Mouse (Mus musculus) liver, embryonic 11.5 days (tissue): ENCODE data around the gene Gm8024. TPM values are rescaled to one million over a fixed set of nuclear protein-coding genes. Genes with fewer than 3 reads are reported as not detected.
"Not testable (repeated sequence)": the region's sequence is repeated elsewhere in the genome, so short reads cannot be mapped to it uniquely, and the experiment has no call there.

Experiments used
- ATAC-seq: fragments of 200-750 bp; cut with Nextera tagmentation; replicated peaks from 2 replicates; pipeline ENCODE4 v1.8.0; 2017; ENCODE audit warnings: moderate number of reproducible peaks, mild to moderate bottlenecking, moderate TSS enrichment, moderate library complexity; ENCODE audit not compliant: low FRiP score
- DNase-seq: peaks from one replicate; pipeline ENCODE4 v3.0.0-alpha.2; 2017; ENCODE audit warnings: low spot score
- H3K27ac ChIP-seq: fragments of 300-500 bp; sonication (generic); 2 replicates; pipeline ENCODE4 v1.5.1; 2014; ENCODE audit warnings: mild to moderate bottlenecking, low read depth, low read length, control low read depth
- H3K27me3 ChIP-seq: fragments of 300-500 bp; sonication (generic); replicated peaks from 2 replicates; pipeline ENCODE4 v1.6.1; 2014; ENCODE audit warnings: low read length, mixed read lengths; ENCODE audit not compliant: control insufficient read depth, insufficient read depth
- H3K36me3 ChIP-seq: fragments of 300-500 bp; sonication (generic); 2 replicates; pipeline ENCODE4 v1.6.1; 2014; ENCODE audit warnings: mild to moderate bottlenecking, low read length, moderate library complexity, mixed read lengths; ENCODE audit not compliant: control insufficient read depth, insufficient read depth
- H3K4me1 ChIP-seq: fragments of 300-500 bp; sonication (generic); replicated peaks from 2 replicates; pipeline ENCODE4 v1.6.1; 2014; ENCODE audit warnings: low read length, mixed read lengths; ENCODE audit not compliant: control insufficient read depth, insufficient read depth
- H3K4me2 ChIP-seq: fragments of 300-500 bp; sonication (generic); 2 replicates; pipeline ENCODE4 v1.6.1; 2014; ENCODE audit warnings: mild to moderate bottlenecking, control low read depth, moderate library complexity
- H3K4me3 ChIP-seq: fragments of 300-500 bp; sonication (generic); 2 replicates; pipeline ENCODE4 v1.5.1; 2014; ENCODE audit warnings: low read depth, low read length, control low read depth
- H3K9ac ChIP-seq: fragments of 300-500 bp; sonication (generic); 2 replicates; pipeline ENCODE4 v1.6.1; 2014; ENCODE audit warnings: low read depth, low read length, control low read depth
- H3K9me3 ChIP-seq: fragments of 300-500 bp; sonication (generic); 2 replicates; pipeline ENCODE4 v1.6.1; 2016; ENCODE audit warnings: low read length, inconsistent platforms, mixed read lengths; ENCODE audit not compliant: control insufficient read depth
- WGBS: fragments of 180-500 bp; shearing (Covaris S2); extraction: QIAGEN DNeasy Blood & Tissue Kit; methylation state at CpG from one replicate; pipeline ENCODE4 v1.1.7; 2014; 5-methylcytosine and 5-hydroxymethylcytosine counted together
- polyA plus RNA-seq: library from polyadenylated mRNA; unstranded; fragments of >200 nt; fragmentation: Nextera tagmentation; extraction: Ambion mirVana; gene quantifications from 2 replicates; pipeline ENCODE4 v1.2.1, GENCODE M21; 2014

The Gm8024 gene
- polyA plus RNA-seq = not detected in 2 replicates

DNA sequence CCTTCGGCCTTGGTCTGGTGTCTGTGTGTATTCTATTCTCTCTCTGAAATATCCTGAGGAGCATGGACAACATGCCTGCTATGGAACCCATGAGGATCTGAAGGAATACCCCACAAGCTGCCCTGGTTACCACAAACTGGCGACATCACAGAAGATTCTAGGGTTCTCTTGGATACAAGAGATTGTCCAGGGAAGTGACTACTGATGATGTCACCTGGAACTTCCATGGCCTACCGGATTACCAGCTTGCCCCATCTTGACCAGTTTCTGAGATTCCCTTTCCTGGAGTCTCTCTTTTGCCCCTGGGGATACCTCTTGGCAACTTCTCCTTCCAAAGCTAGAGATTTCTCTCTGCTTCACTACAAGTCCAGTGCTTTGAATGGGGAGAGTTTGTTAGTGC is at the start of gene Gm8024:
TSS of gene Gm8024 (minus strand) at position 101 of the 400 bp plus-strand sequence.
- not testable (repeated sequence) for H3K9me3 ChIP-seq, DNase-seq, H3K27ac ChIP-seq, H3K9ac ChIP-seq, H3K4me3 ChIP-seq, H3K4me2 ChIP-seq, ATAC-seq, H3K4me1 ChIP-seq, H3K27me3 ChIP-seq, H3K36me3 ChIP-seq
- 92% methylated on average over 1 of the region's 3 CpGs for WGBS

DNA sequence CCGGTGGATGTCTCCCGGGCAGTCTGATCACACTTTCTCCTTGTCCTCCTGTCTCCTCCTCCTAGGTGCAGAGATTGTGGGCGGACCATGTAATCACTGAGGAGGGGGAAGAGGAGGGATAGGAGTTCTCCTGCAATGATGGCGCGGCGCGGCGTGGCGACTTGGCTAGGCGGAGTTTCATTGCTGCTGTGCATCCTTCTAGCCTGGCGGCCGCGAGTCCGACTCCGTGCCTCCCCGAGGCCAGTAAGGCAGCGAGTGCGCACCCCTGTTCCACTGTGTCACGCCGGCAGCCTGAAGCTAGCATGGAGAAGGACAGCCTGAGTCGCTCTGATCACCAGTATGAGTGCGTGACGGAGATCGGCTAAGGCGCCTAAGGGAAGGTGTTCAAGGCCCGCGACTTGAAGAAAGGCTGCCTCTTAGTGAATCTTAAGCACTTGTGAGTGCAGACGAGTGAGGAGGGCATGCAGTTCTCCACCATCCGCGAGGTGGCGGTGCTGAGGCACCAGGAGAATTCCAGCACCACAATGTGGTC is 19.2 kb upstream of the Gm8024 start:
- not testable (repeated sequence) for H3K27ac ChIP-seq, ATAC-seq, H3K4me1 ChIP-seq, H3K4me2 ChIP-seq, H3K9ac ChIP-seq, H3K36me3 ChIP-seq, H3K27me3 ChIP-seq, H3K4me3 ChIP-seq, H3K9me3 ChIP-seq, DNase-seq
- WGBS = 3% methylated on average over 27 of the region's 31 CpGs

- not testable (repeated sequence) for H3K27me3 ChIP-seq, H3K9ac ChIP-seq, DNase-seq, H3K4me3 ChIP-seq, ATAC-seq, H3K4me2 ChIP-seq, H3K27ac ChIP-seq, H3K36me3 ChIP-seq, H3K9me3 ChIP-seq, H3K4me1 ChIP-seq
- WGBS = 19% methylated on average over 15 of the region's 29 CpGs
These were observed 18.5 kb upstream of the Gm8024 start for GRCm38 (mm10) chr14:42542316-42543169.

DNA sequence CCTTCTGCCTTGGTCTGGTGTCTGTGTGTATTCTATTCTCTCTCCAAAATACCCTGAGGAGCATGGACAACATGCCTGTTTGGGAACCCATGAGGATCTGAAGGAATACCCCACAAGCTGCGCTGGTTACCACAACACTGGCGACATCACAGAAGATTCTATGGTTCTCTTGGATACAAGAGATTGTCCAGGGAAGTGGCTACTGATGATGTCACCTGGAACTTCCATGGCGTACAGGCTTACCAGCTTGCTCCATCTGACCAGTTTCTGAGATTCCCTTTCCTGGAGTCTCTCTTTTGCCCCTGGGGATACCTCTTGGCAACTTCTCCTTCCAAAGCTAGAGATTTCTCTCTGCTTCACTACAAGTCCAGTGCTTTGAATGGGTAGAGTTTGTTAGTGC is 21.8 kb downstream of the Gm8024 start, which contains the start of gene Gm8020:
TSS of gene Gm8020 (minus strand) at position 101 of the 400 bp plus-strand sequence.
- H3K36me3 ChIP-seq, H3K9ac ChIP-seq, DNase-seq, H3K27ac ChIP-seq, H3K4me3 ChIP-seq, H3K4me2 ChIP-seq, H3K27me3 ChIP-seq, H3K4me1 ChIP-seq, H3K9me3 ChIP-seq, ATAC-seq: not testable (repeated sequence)
- 86% methylated on average over 2 of the region's 3 CpGs for WGBS

Other genes with a start within 250 kb of the Gm8024 start
- gene Gm9611, start 226.9 kb downstream of the Gm8024 start, polyA plus RNA-seq = not detected in 2 replicates
- not detected in 2 replicates for gene Gm7995, start 214.1 kb downstream of the Gm8024 start, polyA plus RNA-seq
- gene Gm8005, start 84.6 kb downstream of the Gm8024 start, polyA plus RNA-seq = not detected in 2 replicates
- not detected in 2 replicates for gene Gm8011, start 60.4 kb downstream of the Gm8024 start, polyA plus RNA-seq
- not detected in 2 replicates for gene Gm8020, start 21.9 kb downstream of the Gm8024 start, polyA plus RNA-seq
- not detected in 2 replicates for gene Gm17124, start 75.6 kb upstream of the Gm8024 start, polyA plus RNA-seq
- gene Gm3633, start 117.6 kb upstream of the Gm8024 start, polyA plus RNA-seq = not detected in 2 replicates
- not detected in 2 replicates for gene Gm10378, start 131.7 kb upstream of the Gm8024 start, polyA plus RNA-seq
- gene Gm3015, start 244.5 kb upstream of the Gm8024 start, polyA plus RNA-seq = not detected in 2 replicates